Mouse (Mus musculus) MEL (cell line): ENCODE data around the gene Cep95. TPM values are rescaled to one million over a fixed set of nuclear protein-coding genes. Genes with fewer than 3 reads are reported as not detected.
"Not testable (repeated sequence)": the region's sequence is repeated elsewhere in the genome, so short reads cannot be mapped to it uniquely, and the experiment has no call there.

ENCODE experiments used
- DNase-seq: peaks from one replicate; pipeline ENCODE4 v3.0.0; 2011; ENCODE audit warnings: low read depth, low spot score
- H3K27ac ChIP-seq: 2 replicates; pipeline ENCODE4 v1.5.1; 2012; ENCODE audit warnings: low read depth, mild to moderate bottlenecking, control low read depth, low read length, moderate library complexity; ENCODE audit not compliant: control insufficient read depth
- H3K27me3 ChIP-seq, 2 experiments: fragments of 150-350 bp in 1 of 2; sonication (generic) in 1 of 2; 2 replicates each; pipeline ENCODE4 v1.6.1; 2012; ENCODE audit warnings: low read length in 2 of 2, mild to moderate bottlenecking in 2 of 2, improper control_type of control experiment in 1 of 2, moderate library complexity in 1 of 2; ENCODE audit not compliant: insufficient read depth in 2 of 2, control insufficient read depth in 1 of 2
- H3K36me3 ChIP-seq, 2 experiments: 2 replicates each; pipeline ENCODE4 v1.6.1; 2012 to 2014; ENCODE audit warnings: low read length in 2 of 2, improper control_type of control experiment in 1 of 2, inconsistent platforms in 1 of 2, mild to moderate bottlenecking in 1 of 2; ENCODE audit not compliant: insufficient read depth in 2 of 2, control insufficient read depth in 1 of 2
- H3K4me1 ChIP-seq, 2 experiments: fragments of 150-350 bp in 1 of 2; sonication (generic) in 1 of 2; 2 replicates each; pipeline ENCODE4 v1.6.1; 2012; ENCODE audit warnings: low read length in 2 of 2, improper control_type of control experiment in 1 of 2, mild to moderate bottlenecking in 1 of 2; ENCODE audit not compliant: insufficient read depth in 2 of 2, control insufficient read depth in 1 of 2
- H3K4me3 ChIP-seq, 2 experiments: fragments of 150-350 bp in 1 of 2; sonication (generic) in 1 of 2; 2 replicates each; pipeline ENCODE4 v1.5.1; 2012; ENCODE audit warnings: low read depth in 2 of 2, low read length in 2 of 2, mild to moderate bottlenecking in 2 of 2, moderate library complexity in 2 of 2, control low read depth in 1 of 2, improper control_type of control experiment in 1 of 2; ENCODE audit not compliant: control insufficient read depth in 1 of 2, insufficient read depth in 1 of 2
- H3K79me2 ChIP-seq: 2 replicates; pipeline ENCODE4 v1.6.1; 2012; ENCODE audit warnings: mild to moderate bottlenecking, low read length, moderate library complexity; ENCODE audit not compliant: control insufficient read depth, poor library complexity, insufficient read depth
- H3K9ac ChIP-seq: 2 replicates; pipeline ENCODE4 v1.6.1; 2012; ENCODE audit warnings: low read depth, mild to moderate bottlenecking, control low read depth, low read length, moderate library complexity; ENCODE audit not compliant: control insufficient read depth, poor library complexity, severe bottlenecking
- H3K9me3 ChIP-seq: fragments of 150-350 bp; sonication (generic); replicated peaks from 2 replicates; pipeline ENCODE4 v1.6.1; 2012; ENCODE audit warnings: mild to moderate bottlenecking, low read length, improper control_type of control experiment, moderate library complexity; ENCODE audit not compliant: insufficient read depth
- BHLHE40 ChIP-seq: IDR thresholded peaks from 2 replicates; pipeline ENCODE4 v1.6.1; 2012; ENCODE audit warnings: low read depth, mild to moderate bottlenecking, inconsistent platforms, low read length, improper control_type of control experiment, borderline replicate concordance
- CHD1 ChIP-seq: IDR thresholded peaks from 2 replicates; pipeline ENCODE4 v1.6.1; 2012; ENCODE audit warnings: low read depth, mild to moderate bottlenecking, inconsistent platforms, low read length, improper control_type of control experiment
- CTCF ChIP-seq, 3 experiments: IDR thresholded peaks in 2 of 3; conservative IDR thresholded peaks in 1 of 3; 2 replicates each; pipeline ENCODE4 v1.5.1; 2011 to 2012; ENCODE audit warnings: low read length in 3 of 3, low read depth in 2 of 3, mild to moderate bottlenecking in 2 of 3, improper control_type of control experiment in 1 of 3, inconsistent platforms in 1 of 3, mixed read lengths in 1 of 3, moderate library complexity in 1 of 3; ENCODE audit not compliant: control insufficient read depth in 1 of 3, insufficient read depth in 1 of 3, poor library complexity in 1 of 3, severe bottlenecking in 1 of 3
- E2F4 ChIP-seq: IDR thresholded peaks from 2 replicates; pipeline ENCODE4 v1.6.1; 2011; ENCODE audit warnings: low read depth, low read length, improper control_type of control experiment, borderline replicate concordance
- ELF1 ChIP-seq: IDR thresholded peaks from 2 replicates; pipeline ENCODE4 v1.6.1; 2014; ENCODE audit warnings: low read depth, mild to moderate bottlenecking, inconsistent platforms, low read length, improper control_type of control experiment, moderate library complexity
- EP300 ChIP-seq, 2 experiments: IDR thresholded peaks; 2 replicates each; pipeline ENCODE4 v1.6.1; 2011; ENCODE audit warnings: improper control_type of control experiment in 2 of 2, low read length in 2 of 2, low read depth in 1 of 2, mild to moderate bottlenecking in 1 of 2
- GABPA ChIP-seq: IDR thresholded peaks from 2 replicates; pipeline ENCODE4 v1.6.1; 2012; ENCODE audit warnings: low read depth, mild to moderate bottlenecking, inconsistent platforms, low read length, improper control_type of control experiment, moderate library complexity
- HCFC1 ChIP-seq: IDR thresholded peaks from 2 replicates; pipeline ENCODE4 v1.6.1; 2012; ENCODE audit warnings: low read depth, mild to moderate bottlenecking, inconsistent platforms, low read length, improper control_type of control experiment, moderate library complexity
- JUND ChIP-seq: IDR thresholded peaks from 2 replicates; pipeline ENCODE4 v1.6.1; 2011; ENCODE audit warnings: low read depth, mild to moderate bottlenecking, improper control_type of control experiment, low read length
- MAX ChIP-seq: IDR thresholded peaks from 2 replicates; pipeline ENCODE4 v1.6.1; 2011; ENCODE audit warnings: low read length, improper control_type of control experiment
- MAZ ChIP-seq: IDR thresholded peaks from 2 replicates; pipeline ENCODE4 v1.6.1; 2012; ENCODE audit warnings: low read depth, mild to moderate bottlenecking, inconsistent platforms, low read length, improper control_type of control experiment
- MYC ChIP-seq: IDR thresholded peaks from 2 replicates; pipeline ENCODE4 v1.6.1; 2011; ENCODE audit warnings: low read depth, mild to moderate bottlenecking, low read length, improper control_type of control experiment, moderate library complexity
- POLR2A ChIP-seq, 2 experiments: IDR thresholded peaks; 2 replicates each; pipeline ENCODE4 v1.6.1; 2011 to 2012; ENCODE audit warnings: low read length in 2 of 2, mild to moderate bottlenecking in 2 of 2, control low read depth in 1 of 2, improper control_type of control experiment in 1 of 2, low read depth in 1 of 2, moderate library complexity in 1 of 2; ENCODE audit not compliant: control insufficient read depth in 1 of 2, insufficient read depth in 1 of 2, poor library complexity in 1 of 2
- POLR2AphosphoS2 ChIP-seq: IDR thresholded peaks from 2 replicates; pipeline ENCODE4 v1.6.1; 2011; ENCODE audit warnings: low read length, improper control_type of control experiment
- POLR2AphosphoS5 ChIP-seq: IDR thresholded peaks from 2 replicates; pipeline ENCODE4 v1.6.1; 2012; ENCODE audit warnings: low read depth, borderline replicate concordance, mild to moderate bottlenecking, inconsistent platforms, low read length, moderate library complexity, mixed read lengths
- RAD21 ChIP-seq: IDR thresholded peaks from 2 replicates; pipeline ENCODE4 v1.6.1; 2011; ENCODE audit warnings: mild to moderate bottlenecking, low read depth, low read length, improper control_type of control experiment
- SIN3A ChIP-seq: IDR thresholded peaks from 2 replicates; pipeline ENCODE4 v1.6.1; 2012; ENCODE audit warnings: low read length, improper control_type of control experiment, inconsistent platforms
- SMC3 ChIP-seq: IDR thresholded peaks from 2 replicates; pipeline ENCODE4 v1.6.1; 2011; ENCODE audit warnings: low read depth, low read length, improper control_type of control experiment
- TAL1 ChIP-seq: IDR thresholded peaks from 2 replicates; pipeline ENCODE4 v1.6.1; 2012; ENCODE audit warnings: mild to moderate bottlenecking, inconsistent platforms, low read length, moderate library complexity, mixed read lengths
- TCF12 ChIP-seq: IDR thresholded peaks from 2 replicates; pipeline ENCODE4 v1.6.1; 2014; ENCODE audit warnings: low read depth, mild to moderate bottlenecking, inconsistent platforms, low read length, improper control_type of control experiment, moderate library complexity
- UBTF ChIP-seq: IDR thresholded peaks from 2 replicates; pipeline ENCODE4 v1.6.1; 2012; ENCODE audit warnings: low read depth, mild to moderate bottlenecking, inconsistent platforms, low read length, improper control_type of control experiment, moderate library complexity, borderline replicate concordance; ENCODE audit not compliant: insufficient read depth
- ZC3H11A ChIP-seq: IDR thresholded peaks from 2 replicates; pipeline ENCODE4 v1.6.1; 2012; ENCODE audit warnings: low read depth, mild to moderate bottlenecking, inconsistent platforms, low read length, improper control_type of control experiment
- ZKSCAN1 ChIP-seq: IDR thresholded peaks from 2 replicates; pipeline ENCODE4 v1.6.1; 2012; ENCODE audit warnings: low read depth, mild to moderate bottlenecking, inconsistent platforms, low read length, improper control_type of control experiment, moderate library complexity
- ZMIZ1 ChIP-seq: IDR thresholded peaks from 2 replicates; pipeline ENCODE4 v1.6.1; 2012; ENCODE audit warnings: low read depth, mild to moderate bottlenecking, inconsistent platforms, low read length, improper control_type of control experiment, moderate library complexity
- ZNF384 ChIP-seq: IDR thresholded peaks from 2 replicates; pipeline ENCODE4 v1.6.1; 2012; ENCODE audit warnings: low read depth, mild to moderate bottlenecking, inconsistent platforms, low read length, improper control_type of control experiment
- polyA plus RNA-seq, 2 experiments: library from polyadenylated mRNA; stranded (reverse) in 1 of 2; unstranded in 1 of 2; fragments of >175 nt in 1 of 2; fragments of >200 nt in 1 of 2; gene quantifications; 2 replicates each; pipeline versions ENCODE4 v1.2.1 to v1.2.4; 2012; ENCODE audit warnings: low replicate concordance in 2 of 2, low read depth in 1 of 2; ENCODE audit not compliant: insufficient read length in 2 of 2, insufficient read depth in 1 of 2, missing spikeins in 1 of 2
- total RNA-seq: library from RNA; depleted of rRNA; stranded (reverse); fragments of 300-350 nt; gene quantifications from 2 replicates; pipeline ENCODE4 v1.2.3, GENCODE M21; 2012

Cep95 gene
- total and polyA plus RNA-seq, 3 experiments = 11.6 to 12.9 TPM; not detected in 1

DNA sequence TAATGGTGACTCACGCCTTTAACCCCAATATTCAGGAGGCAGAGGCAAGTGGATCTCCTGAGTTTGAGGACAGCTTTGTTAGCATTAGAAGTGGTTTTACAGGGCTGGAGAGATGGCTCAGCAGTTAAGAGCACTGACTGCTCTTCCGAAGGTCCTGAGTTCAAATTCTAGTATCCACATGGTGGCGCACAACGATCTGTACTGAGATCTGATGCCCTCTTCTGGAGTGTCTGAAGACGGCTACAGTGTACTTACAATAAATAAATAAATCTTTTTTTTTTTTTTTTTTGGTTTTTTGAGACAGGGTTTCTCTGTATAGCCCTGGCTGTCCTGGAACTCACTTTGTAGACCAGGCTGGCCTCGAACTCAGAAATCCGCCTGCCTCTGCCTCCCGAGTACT lies 48.3 kb upstream of the Cep95 start:
- not testable (repeated sequence) for H3K9ac ChIP-seq, H3K27me3 ChIP-seq, H3K9me3 ChIP-seq
- TF ChIP-seq SMC3 (peak; percentile 56), ZNF384 (peak; percentile 63), ZC3H11A (peak; percentile 37), CTCF (IDR thresholded peaks at IDR 0.05 in 2 of 3, conservative IDR thresholded peaks at IDR 0.05 in 1 of 3; ENCODE audit: control insufficient read depth in 1 of 3, insufficient read depth in 1 of 3, low read depth in 2 of 3, low read length in 3 of 3, poor library complexity in 1 of 3, severe bottlenecking in 1 of 3) (peak in 1 of 3 experiments; percentile 51; a peak in 2 of 6 replicates)
- TF ChIP-seq, all 39 proteins: peak for 4; not testable (repeated sequence) for 35
- H3K36me3 ChIP-seq, H3K27ac ChIP-seq, H3K4me1 ChIP-seq, H3K4me3 ChIP-seq, DNase-seq, H3K79me2 ChIP-seq: not testable (repeated sequence)

DNA sequence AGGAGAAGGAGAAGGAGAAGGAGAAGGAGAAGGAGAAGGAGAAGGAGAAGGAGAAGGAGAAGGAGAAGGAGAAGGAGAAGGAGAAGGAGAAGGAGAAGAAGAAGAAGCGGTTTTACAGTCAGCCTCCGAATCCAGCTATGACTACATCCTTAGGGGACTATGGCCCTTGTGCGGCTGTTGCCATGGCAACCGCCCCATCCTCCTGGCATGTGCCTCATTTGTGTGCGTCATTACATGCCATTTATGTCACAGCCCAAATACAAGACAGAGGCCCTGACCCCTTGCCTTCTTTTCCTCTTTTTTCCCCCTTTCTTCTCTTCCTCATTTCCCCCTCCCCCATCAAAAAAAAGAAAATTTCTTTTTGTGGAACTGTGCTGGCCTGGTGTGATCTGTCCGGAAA lies 47.8 kb upstream of the Cep95 start:
- H3K4me3 ChIP-seq = no peak overlapping the region
- H3K9ac ChIP-seq = no peak overlapping the region
- H3K79me2 ChIP-seq = no peaks in the 10 kb centered on the region
- H3K4me1 ChIP-seq = no peaks in the 10 kb centered on the region
- no peak overlapping the region for H3K27ac ChIP-seq
- no peaks in the 10 kb centered on the region for H3K36me3 ChIP-seq
- no peak for TF ChIP-seq TCF12
- no peak for TF ChIP-seq MYC
- no peak for TF ChIP-seq CTCF (IDR thresholded peaks at IDR 0.05 in 2 of 3, conservative IDR thresholded peaks at IDR 0.05 in 1 of 3; ENCODE audit: control insufficient read depth in 1 of 3, insufficient read depth in 1 of 3, low read depth in 2 of 3, low read length in 3 of 3, poor library complexity in 1 of 3, severe bottlenecking in 1 of 3)
- no peak for TF ChIP-seq BHLHE40
- no peak for TF ChIP-seq POLR2AphosphoS5
- no peak for TF ChIP-seq JUND
- TF ChIP-seq E2F4 = no peak
- no peak for TF ChIP-seq SIN3A
- TF ChIP-seq POLR2AphosphoS2 = no peak
- TF ChIP-seq EP300 (IDR thresholded peaks at IDR 0.05; ENCODE audit: low read depth in 1 of 2, low read length in 2 of 2) = no peak
- no peak for TF ChIP-seq MAZ
- TF ChIP-seq ELF1 = no peak
- no peak for DNase-seq
- no peaks in the 10 kb centered on the region for H3K9me3 ChIP-seq
- no peaks in the 10 kb centered on the region; a peak in 1 of 4 replicates for H3K27me3 ChIP-seq

DNA sequence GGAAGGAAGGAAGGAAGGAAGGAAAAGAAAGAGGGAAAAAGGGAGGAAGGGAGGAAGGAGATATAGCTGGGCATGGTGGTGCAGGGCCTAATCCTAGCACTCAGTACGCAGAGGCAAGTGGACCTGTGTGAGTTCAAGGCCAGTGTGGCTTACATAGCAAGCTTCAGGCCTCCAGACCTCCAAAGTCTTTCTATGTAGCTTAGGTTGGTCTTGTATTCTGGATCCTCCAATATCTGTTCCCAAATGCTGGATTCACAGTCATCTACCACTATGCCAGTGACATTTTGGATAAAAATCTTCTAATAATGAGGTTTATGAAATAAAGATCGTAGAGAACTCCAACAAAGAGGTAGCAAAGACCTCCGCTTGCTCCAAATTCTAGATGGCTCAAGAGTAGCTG lies 47.2 kb upstream of the Cep95 start:
- no peak for DNase-seq
- Histone ChIP-seq H3K27me3 (no peaks in the 10 kb centered on the region; a peak in 1 of 4 replicates), H3K4me1 (no peaks in the 10 kb centered on the region), H3K9ac (no peak overlapping the region), H3K79me2 (no peaks in the 10 kb centered on the region), H3K4me3 (no peak overlapping the region), H3K27ac (no peak overlapping the region), H3K36me3 (no peaks in the 10 kb centered on the region), H3K9me3 (no peaks in the 10 kb centered on the region)
- TF ChIP-seq TCF12 (no peak), ZMIZ1 (no peak), MAX (no peak), POLR2A (IDR thresholded peaks at IDR 0.05; ENCODE audit: control insufficient read depth in 1 of 2, insufficient read depth in 1 of 2, low read depth in 1 of 2, low read length in 2 of 2, poor library complexity in 1 of 2) (no peak), UBTF (no peak), BHLHE40 (no peak), ZKSCAN1 (no peak), POLR2AphosphoS5 (no peak), CHD1 (no peak), GABPA (no peak), POLR2AphosphoS2 (no peak), RAD21 (no peak), ZNF384 (no peak), TAL1 (no peak), HCFC1 (no peak)
